Mouse (Mus musculus): Measurements from ENCODE around the gene Mul1.

DNA sequence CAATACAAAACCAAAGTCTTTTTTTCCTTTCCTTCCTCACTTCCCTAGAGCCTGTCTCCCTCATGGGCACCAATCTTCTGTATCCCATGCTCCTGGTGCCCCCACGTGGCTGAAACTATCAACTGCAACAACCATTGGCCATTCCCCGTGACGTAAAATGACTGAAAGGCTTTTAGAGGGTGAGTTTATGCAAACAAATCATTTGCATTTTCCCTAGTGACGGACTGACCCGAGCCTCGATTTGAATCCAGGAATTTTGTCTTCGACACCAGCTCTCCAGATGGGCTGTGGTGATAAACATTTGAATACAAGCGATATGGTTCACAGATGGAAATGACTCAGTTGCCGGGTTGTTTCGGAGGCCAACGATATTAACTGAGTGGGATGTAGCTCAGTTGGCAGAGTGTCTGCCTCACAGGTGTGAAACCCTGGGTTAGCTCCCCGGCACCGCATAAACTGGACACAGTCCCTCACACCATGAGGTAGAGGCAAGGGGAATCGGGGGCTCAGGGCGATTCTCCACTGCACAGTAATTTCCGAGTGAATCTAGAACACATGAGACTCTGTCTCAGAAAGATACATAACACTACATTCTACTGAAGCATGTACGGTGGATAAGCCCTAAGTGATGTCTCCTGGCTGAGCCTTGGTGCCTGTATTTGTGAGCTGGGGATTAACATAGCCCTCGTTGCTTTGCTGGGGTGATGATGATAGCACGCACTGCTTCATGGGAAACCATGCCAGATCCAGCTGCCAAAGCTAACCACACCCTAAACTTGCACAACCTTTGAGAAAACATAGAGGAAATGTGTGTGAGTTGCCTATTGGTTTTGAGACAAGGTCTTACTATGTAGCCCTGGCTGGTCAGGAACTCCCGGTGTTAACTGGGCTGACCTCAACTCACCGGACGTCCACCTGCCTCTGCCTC is 7.4 kb upstream of the Mul1 start:
- TF ChIP-seq POLR2A (IDR thresholded peaks at IDR 0.05; ENCODE audit: borderline replicate concordance, insufficient read depth, low read length), result no peak
- peak; percentile 88 for TF ChIP-seq CTCF (IDR thresholded peaks at IDR 0.05; ENCODE audit: borderline replicate concordance, insufficient read depth, low read depth, low read length)
